Mouse (Mus musculus): Measurements from ENCODE around the gene Rnf214.
A peak's percentile ranks its signal among the peaks of the same experiment; 100 is the strongest.

The Rnf214 gene

GRCm38 (mm10) chr9:45906355-45907077 is at the start of gene Rnf214, which contains the start of gene Pcsk7:
Rnf214 (minus strand) TSS chr9:45906911.
Pcsk7 (plus strand) TSS chr9:45906497.
- peak; percentile 94 to 95 for DNase-seq

GRCm38 (mm10) chr9:45955107-45955963 is 48.6 kb upstream of the Rnf214 start, which contains the start of gene Sidt2:
Sidt2 (minus strand) TSS chr9:45955258.
- DNase-seq: peak; percentile 87 to 93

GRCm38 (mm10) chr9:45954294-45955106 is 47.8 kb upstream of the Rnf214 start:
- peak in 1 of 2 experiments; percentile 64 for DNase-seq

- DNase-seq: no peak
Observed at GRCm38 (mm10) chr9:45953511-45954293, 47.0 kb upstream of the Rnf214 start.

GRCm38 (mm10) chr9:45952890-45953289 is 46.2 kb upstream of the Rnf214 start:
- DNase-seq: no peak

- no peak for DNase-seq
Observed at GRCm38 (mm10) chr9:45952057-45952456, 45.3 kb upstream of the Rnf214 start.

- no peak for DNase-seq
Observed at GRCm38 (mm10) chr9:45946872-45947183, 40.1 kb upstream of the Rnf214 start.

GRCm38 (mm10) chr9:45946182-45946871 is 39.6 kb upstream of the Rnf214 start:
- no peak for DNase-seq

GRCm38 (mm10) chr9:45945721-45946120 is 39.0 kb upstream of the Rnf214 start:
- DNase-seq: peak; percentile 56 to 64

- peak in 1 of 2 experiments; percentile 38 for DNase-seq
Observed at GRCm38 (mm10) chr9:45944506-45945400, 38.0 kb upstream of the Rnf214 start.

GRCm38 (mm10) chr9:45943628-45944505 is 37.2 kb upstream of the Rnf214 start:
- no peak for DNase-seq

- no peak for DNase-seq
Observed at GRCm38 (mm10) chr9:45942916-45943315, 36.2 kb upstream of the Rnf214 start.

GRCm38 (mm10) chr9:45942464-45942863 is 35.8 kb upstream of the Rnf214 start:
- no peak for DNase-seq

- DNase-seq: peak in 1 of 2 experiments; percentile 62
Observed at GRCm38 (mm10) chr9:45941329-45941888, 34.7 kb upstream of the Rnf214 start.

- DNase-seq: no peak
Observed at GRCm38 (mm10) chr9:45939794-45940193, 33.1 kb upstream of the Rnf214 start.

- DNase-seq: no peak
Observed at GRCm38 (mm10) chr9:45938952-45939637, 32.4 kb upstream of the Rnf214 start.

- peak; percentile 56 to 57 for DNase-seq
Observed at GRCm38 (mm10) chr9:45938088-45938487, 31.4 kb upstream of the Rnf214 start.

GRCm38 (mm10) chr9:45936883-45937282 is 30.2 kb upstream of the Rnf214 start:
- DNase-seq: peak; percentile 72 to 83
